Mouse (Mus musculus) testis, adult 2 months (tissue): ENCODE results near the gene Sorbs1. TPM values are rescaled to one million over a fixed set of nuclear protein-coding genes. Genes with fewer than 3 reads are reported as not detected.
A peak's percentile ranks its signal among the peaks of the same experiment; 100 is the strongest.

Source experiments
- H3K27ac ChIP-seq: fragments of 200-500 bp; 2 replicates; pipeline ENCODE4 v1.5.1; 2012; ENCODE audit warnings: low read depth, low read length; ENCODE audit not compliant: control insufficient read depth, insufficient read depth
- H3K27me3 ChIP-seq: fragments of 200-500 bp; 2 replicates; pipeline ENCODE4 v1.6.1; 2012; ENCODE audit warnings: mild to moderate bottlenecking, low read length, moderate library complexity; ENCODE audit not compliant: control insufficient read depth, insufficient read depth
- H3K36me3 ChIP-seq: fragments of 200-500 bp; 2 replicates; pipeline ENCODE4 v1.6.1; 2012; ENCODE audit warnings: mild to moderate bottlenecking, low read length; ENCODE audit not compliant: control insufficient read depth, insufficient read depth
- H3K4me1 ChIP-seq: fragments of 200-500 bp; 2 replicates; pipeline ENCODE4 v1.6.1; 2012; ENCODE audit warnings: low read length; ENCODE audit not compliant: control insufficient read depth, insufficient read depth
- H3K4me3 ChIP-seq: fragments of 200-500 bp; 2 replicates; pipeline ENCODE4 v1.5.1; 2012; ENCODE audit warnings: low read depth, mild to moderate bottlenecking, low read length, moderate library complexity, mixed read lengths; ENCODE audit not compliant: control insufficient read depth
- CTCF ChIP-seq: fragments of 200-500 bp; IDR thresholded peaks from 2 replicates; pipeline ENCODE4 v1.5.1; 2012; ENCODE audit warnings: low read depth, mild to moderate bottlenecking, inconsistent platforms, low read length, moderate library complexity; ENCODE audit not compliant: control insufficient read depth, insufficient read depth, insufficient replicate concordance
- POLR2A ChIP-seq: fragments of 200-500 bp; IDR thresholded peaks from 2 replicates; pipeline ENCODE4 v1.6.1; 2012; ENCODE audit warnings: low read depth, mild to moderate bottlenecking, inconsistent platforms, low read length, moderate library complexity; ENCODE audit not compliant: control insufficient read depth
- polyA plus RNA-seq: library from polyadenylated mRNA; depleted of rRNA; stranded (reverse); fragments of >200 nt; gene quantifications from 2 replicates; pipeline ENCODE4 v1.2.3, GENCODE M21; 2012

The Sorbs1 gene
- polyA plus RNA-seq, 1 experiment = 13.0 TPM

- Histone ChIP-seq H3K36me3 (no peaks in the 10 kb centered on the region), H3K27me3 (no peaks in the 10 kb centered on the region), H3K4me1 (no peaks in the 10 kb centered on the region), H3K27ac (no peak overlapping the region), H3K4me3 (no peak overlapping the region)
- TF ChIP-seq POLR2A (no peak), CTCF (peak; percentile 94; the same call in 1 of the 2 replicates)
Observed at GRCm38 (mm10) chr19:40343018-40343417, 170.6 kb downstream of the Sorbs1 start.

GRCm38 (mm10) chr19:40341141-40341540, 172.4 kb downstream of the Sorbs1 start:
- Histone ChIP-seq H3K4me3 (no peak overlapping the region), H3K36me3 (no peaks in the 10 kb centered on the region), H3K4me1 (no peaks in the 10 kb centered on the region), H3K27me3 (no peaks in the 10 kb centered on the region), H3K27ac (no peak overlapping the region)
- TF ChIP-seq CTCF (no peak), POLR2A (no peak)

GRCm38 (mm10) chr19:40336694-40337093, 176.9 kb downstream of the Sorbs1 start:
- TF ChIP-seq CTCF (no peak), POLR2A (no peak)
- no peak overlapping the region for H3K27ac ChIP-seq
- no peaks in the 10 kb centered on the region for H3K27me3 ChIP-seq
- no peaks in the 10 kb centered on the region for H3K36me3 ChIP-seq
- no peaks in the 10 kb centered on the region for H3K4me1 ChIP-seq
- no peak overlapping the region for H3K4me3 ChIP-seq

- H3K4me3 ChIP-seq = no peak overlapping the region
- no peak overlapping the region for H3K27ac ChIP-seq
- no peaks in the 10 kb centered on the region for H3K27me3 ChIP-seq
- H3K36me3 ChIP-seq = no peaks in the 10 kb centered on the region
- no peak for TF ChIP-seq POLR2A
- H3K4me1 ChIP-seq = no peaks in the 10 kb centered on the region
Observed at GRCm38 (mm10) chr19:40333905-40334304, 179.7 kb downstream of the Sorbs1 start.

GRCm38 (mm10) chr19:40333081-40333480, 180.5 kb downstream of the Sorbs1 start:
- Histone ChIP-seq H3K4me1 (no peaks in the 10 kb centered on the region), H3K27me3 (no peaks in the 10 kb centered on the region), H3K27ac (no peak overlapping the region), H3K4me3 (no peak overlapping the region), H3K36me3 (no peaks in the 10 kb centered on the region)
- no peak for TF ChIP-seq CTCF
- no peak for TF ChIP-seq POLR2A

- Histone ChIP-seq H3K27me3 (no peaks in the 10 kb centered on the region), H3K36me3 (no peaks in the 10 kb centered on the region), H3K27ac (no peak overlapping the region), H3K4me1 (no peaks in the 10 kb centered on the region), H3K4me3 (no peak overlapping the region)
- TF ChIP-seq POLR2A = no peak
- TF ChIP-seq CTCF = no peak
Observed at GRCm38 (mm10) chr19:40332303-40332702, 181.3 kb downstream of the Sorbs1 start.

- no peak overlapping the region for H3K27ac ChIP-seq
Observed at GRCm38 (mm10) chr19:40331846-40332245, 181.7 kb downstream of the Sorbs1 start.

GRCm38 (mm10) chr19:40326126-40326525, 187.5 kb downstream of the Sorbs1 start:
- Histone ChIP-seq H3K4me1 (peaks cover 10% of the 10 kb centered on the region), H3K27ac (no peak overlapping the region), H3K27me3 (no peaks in the 10 kb centered on the region), H3K4me3 (peak overlapping the region; percentile 77), H3K36me3 (no peaks in the 10 kb centered on the region)
- TF ChIP-seq CTCF (no peak), POLR2A (no peak)

More at GRCm38 (mm10) chr19:40331846-40332245, 181.7 kb downstream of the Sorbs1 start:
- TF ChIP-seq POLR2A = no peak
- no peak for TF ChIP-seq CTCF
- H3K36me3 ChIP-seq = no peaks in the 10 kb centered on the region
- no peak overlapping the region for H3K4me3 ChIP-seq
- H3K4me1 ChIP-seq = no peaks in the 10 kb centered on the region
- H3K27me3 ChIP-seq = no peaks in the 10 kb centered on the region

GRCm38 (mm10) chr19:40325381-40325780, 188.2 kb downstream of the Sorbs1 start:
- H3K4me3 ChIP-seq = no peak overlapping the region; the same call in 1 of the 2 replicates
- peaks cover 10% of the 10 kb centered on the region for H3K4me1 ChIP-seq
- TF ChIP-seq POLR2A = no peak
- no peak for TF ChIP-seq CTCF
- no peak overlapping the region for H3K27ac ChIP-seq
- H3K36me3 ChIP-seq = no peaks in the 10 kb centered on the region
- H3K27me3 ChIP-seq = no peaks in the 10 kb centered on the region
